ENCODE assay signal across 19 mouse cellular contexts in the genomic region with DNA sequence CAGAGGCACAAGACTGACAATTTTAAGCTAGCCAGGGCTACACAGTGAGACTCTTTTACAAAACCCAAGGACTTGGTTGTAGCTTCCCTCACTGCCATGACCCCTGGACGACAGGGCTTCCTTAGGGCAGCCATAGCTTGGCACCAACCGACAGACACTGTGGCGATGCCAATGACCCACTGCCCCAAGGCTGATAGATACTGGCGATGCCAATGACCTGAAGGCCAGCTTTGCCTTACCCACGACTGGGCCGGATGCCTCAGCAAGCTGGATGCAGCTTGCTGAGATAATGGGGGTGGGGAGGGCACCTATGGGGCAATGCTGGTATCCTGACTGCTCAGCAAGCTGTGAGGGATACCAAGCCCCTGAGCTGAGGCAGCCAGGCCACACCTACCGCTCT. TPM values are rescaled to one million over a fixed set of nuclear protein-coding genes. Genes with fewer than 3 reads are reported as not detected.
"Had no signal": no experiment of that assay in that cellular context is flagged by ENCODE, and none has a peak within 500 bp of the region (broad histone marks: within the 10 kb centered on the region; RNA-seq: fewer than 3 reads in every experiment).

No protein-coding gene starts in this region.

- H3K27me3 ChIP-seq: midbrain, embryonic 12.5 days; neural tube, embryonic 13.5 days; neural tube, embryonic 15.5 days had no signal

- H3K9me3 ChIP-seq: midbrain, embryonic 10.5 days; midbrain, embryonic 12.5 days; neural tube, embryonic 13.5 days; neural tube, embryonic 15.5 days had no signal

- H3K9ac ChIP-seq: lung, embryonic 14.5 days; midbrain, embryonic 12.5 days; neural tube, embryonic 13.5 days; neural tube, embryonic 15.5 days had no signal

- DNase-seq: lung, embryonic 14.5 days; lung, postnatal 10 days; midbrain, embryonic 14.5 days; retina, postnatal 1 day; right cerebral cortex, adult 18-20 months; right cerebral cortex, postnatal 25 days; right cerebral cortex, postnatal 4 days; spleen, adult 18-20 months; thymus, adult 18-20 months; thymus, postnatal 14 days; thymus, postnatal 36 days had no signal

- H3K4me3 ChIP-seq: midbrain, embryonic 10.5 days; midbrain, embryonic 12.5 days; myocyte; neural tube, embryonic 13.5 days; neural tube, embryonic 15.5 days had no signal

- ATAC-seq: midbrain, embryonic 16.5 days had no signal

- H3K27ac ChIP-seq: midbrain, embryonic 10.5 days; midbrain, embryonic 12.5 days; neural tube, embryonic 13.5 days; neural tube, embryonic 15.5 days had no signal

- H3K4me2 ChIP-seq: lung, embryonic 14.5 days; midbrain, embryonic 12.5 days; neural tube, embryonic 13.5 days; neural tube, embryonic 15.5 days had no signal

- H3K4me1 ChIP-seq: midbrain, embryonic 10.5 days; midbrain, embryonic 12.5 days; neural tube, embryonic 13.5 days; neural tube, embryonic 15.5 days had no signal

RNA-seq across cellular contexts. Expression of a gene that starts 48.0 kb away (rescaled TPM):
- total RNA-seq: megakaryocyte-erythroid progenitor cell, adult 5-6 weeks had no signal
- polyA plus RNA-seq: thymus, postnatal 0 days had no signal
